Mouse (Mus musculus) heart, embryonic 14.5 days (tissue): ENCODE data around the gene Ppp6r3. TPM values are rescaled to one million over a fixed set of nuclear protein-coding genes. Genes with fewer than 3 reads are reported as not detected.
A peak's percentile ranks its signal among the peaks of the same experiment; 100 is the strongest.

Experiments used
- ATAC-seq: fragments of 200-750 bp; cut with Nextera tagmentation; 2 replicates; pipeline ENCODE4 v1.8.0; 2017; ENCODE audit warnings: low read depth, moderate TSS enrichment; ENCODE audit not compliant: insufficient number of reproducible peaks, insufficient read depth, low FRiP score
- H3K27ac ChIP-seq, 2 experiments: fragments of 200-500 bp in 1 of 2; fragments of 300-500 bp in 1 of 2; sonication (generic) in 1 of 2; replicated peaks in 1 of 2; 2 replicates each; pipeline ENCODE4 v1.5.1; 2012 to 2014; ENCODE audit warnings: low read depth in 2 of 2, low read length in 2 of 2, control low read depth in 1 of 2, mild to moderate bottlenecking in 1 of 2, mixed read lengths in 1 of 2; ENCODE audit not compliant: control insufficient read depth in 1 of 2, insufficient read depth in 1 of 2
- H3K27me3 ChIP-seq: fragments of 300-500 bp; sonication (generic); 2 replicates; pipeline ENCODE4 v1.6.1; 2014; ENCODE audit warnings: mild to moderate bottlenecking, low read length, control low read depth; ENCODE audit not compliant: control insufficient read depth, insufficient read depth
- H3K36me3 ChIP-seq: fragments of 300-500 bp; sonication (generic); 2 replicates; pipeline ENCODE4 v1.6.1; 2014; ENCODE audit warnings: mild to moderate bottlenecking, control low read depth, low read length, mixed read lengths; ENCODE audit not compliant: control insufficient read depth, insufficient read depth
- H3K4me1 ChIP-seq, 2 experiments: fragments of 200-500 bp in 1 of 2; fragments of 300-500 bp in 1 of 2; sonication (generic) in 1 of 2; 2 replicates each; pipeline ENCODE4 v1.6.1; 2012 to 2014; ENCODE audit warnings: low read length in 2 of 2, control low read depth in 1 of 2, mixed read lengths in 1 of 2; ENCODE audit not compliant: control insufficient read depth in 2 of 2, insufficient read depth in 2 of 2
- H3K4me2 ChIP-seq: fragments of 300-500 bp; sonication (generic); 2 replicates; pipeline ENCODE4 v1.6.1; 2014; ENCODE audit warnings: mild to moderate bottlenecking, low read length
- H3K4me3 ChIP-seq, 2 experiments: fragments of 200-500 bp in 1 of 2; fragments of 300-500 bp in 1 of 2; sonication (generic) in 1 of 2; 2 replicates each; pipeline ENCODE4 v1.5.1; 2012 to 2014; ENCODE audit warnings: low read length in 2 of 2, mild to moderate bottlenecking in 2 of 2, control low read depth in 1 of 2, low read depth in 1 of 2, moderate library complexity in 1 of 2; ENCODE audit not compliant: control insufficient read depth in 1 of 2, insufficient read depth in 1 of 2
- H3K9ac ChIP-seq: fragments of 300-500 bp; sonication (generic); 2 replicates; pipeline ENCODE4 v1.6.1; 2014; ENCODE audit warnings: mild to moderate bottlenecking, low read length
- H3K9me3 ChIP-seq: fragments of 300-500 bp; sonication (generic); 2 replicates; pipeline ENCODE4 v1.6.1; 2016; ENCODE audit warnings: low read length, control low read depth; ENCODE audit not compliant: control insufficient read depth
- WGBS: fragments of 180-500 bp; shearing (Covaris S2); extraction: QIAGEN DNeasy Blood & Tissue Kit; methylation state at CpG from one replicate; pipeline ENCODE4 v1.1.7; 2014; 5-methylcytosine and 5-hydroxymethylcytosine counted together
- polyA plus RNA-seq: library from polyadenylated mRNA; unstranded; fragments of >200 nt; fragmentation: Nextera tagmentation; extraction: Ambion mirVana; gene quantifications from 2 replicates; pipeline ENCODE4 v1.2.1, GENCODE M21; 2014

The Ppp6r3 gene
- polyA plus RNA-seq, 1 experiment from 2014 or later, result 55.6 TPM

GRCm38 (mm10) chr19:3576451-3577264 lies 1.1 kb upstream of the Ppp6r3 start:
- peak overlapping the region; percentile 49 for H3K9ac ChIP-seq
- no peak for ATAC-seq
- no peaks in the 10 kb centered on the region for H3K9me3 ChIP-seq
- H3K36me3 ChIP-seq, result no peaks in the 10 kb centered on the region
- peak overlapping the region in 1 of 2 experiments; percentile 64; a peak in 3 of 4 replicates for H3K4me3 ChIP-seq
- 71% methylated on average over 5 of the region's 5 CpGs for WGBS
- peaks cover 18 to 41% of the 10 kb centered on the region in 2 experiments for H3K4me1 ChIP-seq
- peak overlapping the region; percentile 58 for H3K4me2 ChIP-seq
- no peaks in the 10 kb centered on the region for H3K27me3 ChIP-seq
- peak overlapping the region; percentile 56 to 96 for H3K27ac ChIP-seq

- Histone ChIP-seq H3K9me3 (no peaks in the 10 kb centered on the region), H3K27ac (peak overlapping the region; percentile 92 to 96), H3K9ac (peak overlapping the region; percentile 81), H3K4me3 (peak overlapping the region; percentile 64 to 82), H3K4me2 (peak overlapping the region; percentile 70), H3K4me1 (peaks cover 18 to 41% of the 10 kb centered on the region in 2 experiments), H3K27me3 (no peaks in the 10 kb centered on the region), H3K36me3 (no peaks in the 10 kb centered on the region)
- ATAC-seq, result peak; percentile 33
- WGBS, result 0% methylated on average over 49 of the region's 50 CpGs
These were observed 295 bp downstream of the Ppp6r3 start for GRCm38 (mm10) chr19:3575276-3575631.

GRCm38 (mm10) chr19:3574593-3575094 lies 905 bp downstream of the Ppp6r3 start:
- Histone ChIP-seq H3K4me1 (peaks cover 18 to 43% of the 10 kb centered on the region in 2 experiments), H3K4me2 (peak overlapping the region; percentile 70), H3K27ac (peak overlapping the region; percentile 92 to 96), H3K27me3 (no peaks in the 10 kb centered on the region), H3K36me3 (no peaks in the 10 kb centered on the region), H3K9ac (peak overlapping the region; percentile 81), H3K9me3 (no peaks in the 10 kb centered on the region), H3K4me3 (peak overlapping the region; percentile 64 to 82)
- no peak for ATAC-seq
- 3% methylated on average over 9 of the region's 9 CpGs for WGBS

- peak overlapping the region; percentile 23; the same call in 1 of the 2 replicates for H3K9ac ChIP-seq
- 14% methylated on average over 3 of the region's 3 CpGs for WGBS
- peaks cover 10 to 52% of the 10 kb centered on the region in 2 experiments; a peak in 3 of 4 replicates for H3K4me1 ChIP-seq
- no peak overlapping the region for H3K4me3 ChIP-seq
- H3K27me3 ChIP-seq, result no peaks in the 10 kb centered on the region
- H3K27ac ChIP-seq, result peak overlapping the region; percentile 70 to 77
- peak overlapping the region; percentile 51 for H3K4me2 ChIP-seq
- H3K36me3 ChIP-seq, result 0 out of 2 replicates have a peak, but pooled peaks cover 4% of the 10 kb centered on the region
- H3K9me3 ChIP-seq, result no peaks in the 10 kb centered on the region
- ATAC-seq, result peak; percentile 77
These were observed 11.2 kb downstream of the Ppp6r3 start for GRCm38 (mm10) chr19:3564309-3564708.

GRCm38 (mm10) chr19:3562752-3563151 lies 12.8 kb downstream of the Ppp6r3 start:
- H3K9me3 ChIP-seq, result no peaks in the 10 kb centered on the region
- no peak overlapping the region for H3K4me3 ChIP-seq
- 79% methylated on average over 6 of the region's 6 CpGs for WGBS
- H3K27me3 ChIP-seq, result no peaks in the 10 kb centered on the region
- H3K27ac ChIP-seq, result no peak overlapping the region
- no peak overlapping the region for H3K4me2 ChIP-seq
- ATAC-seq, result no peak
- H3K4me1 ChIP-seq, result peaks cover 8 to 39% of the 10 kb centered on the region in 2 experiments; a peak in 3 of 4 replicates
- 0 out of 2 replicates have a peak, but pooled peaks cover 4% of the 10 kb centered on the region for H3K36me3 ChIP-seq
- H3K9ac ChIP-seq, result no peak overlapping the region

- 95% methylated on average over 2 of the region's 2 CpGs for WGBS
- no peak for ATAC-seq
- no peak overlapping the region for H3K9ac ChIP-seq
- no peaks in the 10 kb centered on the region for H3K9me3 ChIP-seq
- no peaks in the 10 kb centered on the region for H3K27me3 ChIP-seq
- 0 out of 2 replicates have a peak, but pooled peaks cover 4% of the 10 kb centered on the region for H3K36me3 ChIP-seq
- no peak overlapping the region for H3K27ac ChIP-seq
- no peak overlapping the region for H3K4me2 ChIP-seq
- H3K4me3 ChIP-seq, result no peak overlapping the region
- H3K4me1 ChIP-seq, result peaks cover 11 to 39% of the 10 kb centered on the region in 2 experiments
These were observed 13.3 kb downstream of the Ppp6r3 start for GRCm38 (mm10) chr19:3562298-3562697.

GRCm38 (mm10) chr19:3556169-3556827 lies 19.3 kb downstream of the Ppp6r3 start:
- Histone ChIP-seq H3K27ac (no peak overlapping the region), H3K9me3 (no peaks in the 10 kb centered on the region), H3K9ac (no peak overlapping the region), H3K4me3 (no peak overlapping the region), H3K27me3 (no peaks in the 10 kb centered on the region), H3K36me3 (no peaks in the 10 kb centered on the region), H3K4me2 (no peak overlapping the region), H3K4me1 (peaks cover 3 to 18% of the 10 kb centered on the region in 2 experiments; a peak in 3 of 4 replicates)
- WGBS, result 90% methylated on average over 2 of the region's 2 CpGs
- ATAC-seq, result no peak
